Mouse (Mus musculus): Measurements from ENCODE around the gene H2-DMb2. TPM values are rescaled to one million over a fixed set of nuclear protein-coding genes. Genes with fewer than 3 reads are reported as not detected.

The H2-DMb2 gene
- polyA plus RNA-seq, 1 experiment = 38.9 TPM

GRCm38 (mm10) chr17:34183564-34184219 is 40.6 kb downstream of the H2-DMb2 start:
- Histone ChIP-seq H3K4me3 (replicated peaks; ENCODE audit: control insufficient read depth, low read depth, low read length) (no peak overlapping the region), H3K4me1 (ENCODE audit: control insufficient read depth, insufficient read depth, low read length) (peaks cover 2% of the 10 kb centered on the region), H3K27ac (ENCODE audit: control insufficient read depth, insufficient read depth, low read depth, low read length, poor library complexity) (no peak overlapping the region)
- WGBS = 76% methylated on average over 15 of the region's 15 CpGs
- TF ChIP-seq CTCF (IDR thresholded peaks at IDR 0.05; ENCODE audit: control insufficient read depth, insufficient read depth, low read length) (no peak), POLR2A (IDR thresholded peaks at IDR 0.05; ENCODE audit: borderline replicate concordance, control insufficient read depth, low read depth, low read length) (no peak)

GRCm38 (mm10) chr17:34185526-34185925 is 42.4 kb downstream of the H2-DMb2 start:
- 74% methylated on average over 9 of the region's 9 CpGs for WGBS
- TF ChIP-seq CTCF (IDR thresholded peaks at IDR 0.05; ENCODE audit: control insufficient read depth, insufficient read depth, low read length) (no peak), POLR2A (IDR thresholded peaks at IDR 0.05; ENCODE audit: borderline replicate concordance, control insufficient read depth, low read depth, low read length) (no peak)
- H3K4me1 ChIP-seq (ENCODE audit: control insufficient read depth, insufficient read depth, low read length) = peaks cover 2% of the 10 kb centered on the region
- H3K27ac ChIP-seq (ENCODE audit: control insufficient read depth, insufficient read depth, low read depth, low read length, poor library complexity) = no peak overlapping the region
- H3K4me3 ChIP-seq (replicated peaks; ENCODE audit: control insufficient read depth, low read depth, low read length) = no peak overlapping the region

GRCm38 (mm10) chr17:34186885-34187260 is 43.8 kb downstream of the H2-DMb2 start:
- TF ChIP-seq CTCF (IDR thresholded peaks at IDR 0.05; ENCODE audit: control insufficient read depth, insufficient read depth, low read length) = no peak
- no peak for TF ChIP-seq POLR2A (IDR thresholded peaks at IDR 0.05; ENCODE audit: borderline replicate concordance, control insufficient read depth, low read depth, low read length)
- WGBS = under 1% methylated on average over 14 of the region's 14 CpGs
- Histone ChIP-seq H3K4me1 (ENCODE audit: control insufficient read depth, insufficient read depth, low read length) (peaks cover 2% of the 10 kb centered on the region), H3K4me3 (replicated peaks; ENCODE audit: control insufficient read depth, low read depth, low read length) (peak overlapping the region; percentile 97), H3K27ac (ENCODE audit: control insufficient read depth, insufficient read depth, low read depth, low read length, poor library complexity) (peak overlapping the region; percentile 94)

- Histone ChIP-seq H3K4me3 (replicated peaks; ENCODE audit: control insufficient read depth, low read depth, low read length) (peak within 1 kb of the TSS; percentile 97), H3K27ac (ENCODE audit: control insufficient read depth, insufficient read depth, low read depth, low read length, poor library complexity) (peak within 1 kb of the TSS; percentile 94), H3K4me1 (ENCODE audit: control insufficient read depth, insufficient read depth, low read length) (peaks cover 2% of the 10 kb centered on the region)
- under 1% methylated on average over 46 of the region's 46 CpGs for WGBS
- TF ChIP-seq CTCF (IDR thresholded peaks at IDR 0.05; ENCODE audit: control insufficient read depth, insufficient read depth, low read length) (no peak), POLR2A (IDR thresholded peaks at IDR 0.05; ENCODE audit: borderline replicate concordance, control insufficient read depth, low read depth, low read length) (peak; percentile 87)
Measured at GRCm38 (mm10) chr17:34187261-34187916, 44.3 kb downstream of the H2-DMb2 start, which contains the start of the genes Tap1 and Psmb9. Gene Tap1, plus strand, starts transcription at chr17:34187553. Gene Psmb9, minus strand, starts transcription at chr17:34187764.

GRCm38 (mm10) chr17:34188010-34188409 is 44.9 kb downstream of the H2-DMb2 start:
- peak overlapping the region; percentile 94 for H3K27ac ChIP-seq (ENCODE audit: control insufficient read depth, insufficient read depth, low read depth, low read length, poor library complexity)
- under 1% methylated on average over 20 of the region's 20 CpGs for WGBS
- H3K4me3 ChIP-seq (replicated peaks; ENCODE audit: control insufficient read depth, low read depth, low read length) = peak overlapping the region; percentile 97
- no peak for TF ChIP-seq POLR2A (IDR thresholded peaks at IDR 0.05; ENCODE audit: borderline replicate concordance, control insufficient read depth, low read depth, low read length)
- no peak for TF ChIP-seq CTCF (IDR thresholded peaks at IDR 0.05; ENCODE audit: control insufficient read depth, insufficient read depth, low read length)
- H3K4me1 ChIP-seq (ENCODE audit: control insufficient read depth, insufficient read depth, low read length) = peaks cover 2% of the 10 kb centered on the region

- H3K4me3 ChIP-seq (replicated peaks; ENCODE audit: control insufficient read depth, low read depth, low read length) = peak overlapping the region; percentile 34
- H3K4me1 ChIP-seq (ENCODE audit: control insufficient read depth, insufficient read depth, low read length) = peaks cover 2% of the 10 kb centered on the region
- 34% methylated on average over 6 of the region's 6 CpGs for WGBS
- no peak overlapping the region for H3K27ac ChIP-seq (ENCODE audit: control insufficient read depth, insufficient read depth, low read depth, low read length, poor library complexity)
- TF ChIP-seq POLR2A (IDR thresholded peaks at IDR 0.05; ENCODE audit: borderline replicate concordance, control insufficient read depth, low read depth, low read length) (no peak), CTCF (IDR thresholded peaks at IDR 0.05; ENCODE audit: control insufficient read depth, insufficient read depth, low read length) (no peak)
Measured at GRCm38 (mm10) chr17:34188986-34189385, 45.9 kb downstream of the H2-DMb2 start.

- WGBS = 87% methylated on average over 16 of the region's 16 CpGs
- TF ChIP-seq POLR2A (IDR thresholded peaks at IDR 0.05; ENCODE audit: borderline replicate concordance, control insufficient read depth, low read depth, low read length) = no peak
- no peak for TF ChIP-seq CTCF (IDR thresholded peaks at IDR 0.05; ENCODE audit: control insufficient read depth, insufficient read depth, low read length)
- peaks cover 1% of the 10 kb centered on the region; the same call in 1 of the 2 replicates for H3K4me1 ChIP-seq (ENCODE audit: control insufficient read depth, insufficient read depth, low read length)
- no peak overlapping the region for H3K27ac ChIP-seq (ENCODE audit: control insufficient read depth, insufficient read depth, low read depth, low read length, poor library complexity)
- H3K4me3 ChIP-seq (replicated peaks; ENCODE audit: control insufficient read depth, low read depth, low read length) = no peak overlapping the region
Measured at GRCm38 (mm10) chr17:34192852-34193251, 49.7 kb downstream of the H2-DMb2 start.

- H3K4me1 ChIP-seq (ENCODE audit: control insufficient read depth, insufficient read depth, low read length) = peaks cover 1% of the 10 kb centered on the region; the same call in 1 of the 2 replicates
- 74% methylated on average over 8 of the region's 8 CpGs for WGBS
- H3K27ac ChIP-seq (ENCODE audit: control insufficient read depth, insufficient read depth, low read depth, low read length, poor library complexity) = no peak overlapping the region
- TF ChIP-seq CTCF (IDR thresholded peaks at IDR 0.05; ENCODE audit: control insufficient read depth, insufficient read depth, low read length) = no peak
- TF ChIP-seq POLR2A (IDR thresholded peaks at IDR 0.05; ENCODE audit: borderline replicate concordance, control insufficient read depth, low read depth, low read length) = no peak
- no peak overlapping the region for H3K4me3 ChIP-seq (replicated peaks; ENCODE audit: control insufficient read depth, low read depth, low read length)
Measured at GRCm38 (mm10) chr17:34193468-34193867, 50.4 kb downstream of the H2-DMb2 start.
